Mouse (Mus musculus) brain, adult 2 months (tissue): ENCODE data around the gene Slc8a1.

Experiments used
- DNase-seq: peaks from one replicate; pipeline ENCODE4 v3.0.0; 2011; ENCODE audit warnings: low read depth, low spot score

Gene Slc8a1

DNA sequence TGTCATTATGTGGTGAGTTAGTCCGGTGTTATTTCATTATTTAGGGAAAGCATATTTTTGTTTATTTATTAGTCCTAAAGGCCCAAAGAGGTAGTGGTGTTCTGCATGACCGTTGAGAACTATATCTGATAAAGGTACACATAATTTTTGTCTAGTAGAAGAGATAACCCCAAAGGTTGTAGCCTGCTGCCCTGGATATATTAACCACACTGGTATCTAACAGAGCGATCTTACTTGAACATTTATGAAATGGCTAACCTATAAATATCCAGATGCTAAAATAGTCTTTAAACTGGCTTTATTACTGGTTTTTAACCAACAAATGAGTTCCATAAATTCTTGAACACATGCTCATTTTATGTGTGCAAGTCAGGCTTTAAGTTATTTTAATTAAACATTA is 161.3 kb downstream of the Slc8a1 start:
- no peak for DNase-seq

DNA sequence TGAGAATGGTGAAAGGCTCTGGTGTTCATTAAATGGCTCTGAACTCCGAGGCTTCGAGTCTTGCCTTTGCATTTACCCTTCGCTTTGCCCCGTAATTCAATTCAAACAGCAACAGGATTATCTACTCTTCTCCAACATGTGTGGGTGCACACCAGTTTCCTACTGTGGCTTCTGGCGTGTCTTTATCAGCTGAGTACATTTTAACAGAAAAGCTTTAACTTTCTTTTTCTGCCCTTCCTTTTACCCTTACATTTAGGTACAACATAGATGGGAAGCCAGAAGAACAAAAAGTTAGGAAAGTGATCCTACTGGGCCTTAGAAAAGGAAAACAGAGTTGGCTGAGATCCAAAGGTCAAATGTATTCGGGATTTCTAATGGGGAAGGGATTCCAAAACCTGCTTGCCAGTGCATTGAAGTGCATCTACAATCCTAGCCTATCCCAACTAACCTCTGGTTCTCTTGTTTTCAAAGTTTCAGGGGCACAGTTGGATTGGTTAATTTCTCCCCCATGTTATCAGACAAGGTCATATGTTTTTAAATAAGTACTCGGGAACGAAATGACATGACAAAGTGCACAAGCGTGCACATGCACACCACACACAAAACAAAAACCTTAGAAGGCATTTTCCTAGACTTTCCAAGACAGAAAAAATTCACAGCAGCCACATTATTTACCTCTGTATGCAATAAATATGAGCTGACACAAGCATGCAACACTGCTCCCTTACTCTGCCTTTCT is 172.4 kb downstream of the Slc8a1 start:
- no peak for DNase-seq

DNA sequence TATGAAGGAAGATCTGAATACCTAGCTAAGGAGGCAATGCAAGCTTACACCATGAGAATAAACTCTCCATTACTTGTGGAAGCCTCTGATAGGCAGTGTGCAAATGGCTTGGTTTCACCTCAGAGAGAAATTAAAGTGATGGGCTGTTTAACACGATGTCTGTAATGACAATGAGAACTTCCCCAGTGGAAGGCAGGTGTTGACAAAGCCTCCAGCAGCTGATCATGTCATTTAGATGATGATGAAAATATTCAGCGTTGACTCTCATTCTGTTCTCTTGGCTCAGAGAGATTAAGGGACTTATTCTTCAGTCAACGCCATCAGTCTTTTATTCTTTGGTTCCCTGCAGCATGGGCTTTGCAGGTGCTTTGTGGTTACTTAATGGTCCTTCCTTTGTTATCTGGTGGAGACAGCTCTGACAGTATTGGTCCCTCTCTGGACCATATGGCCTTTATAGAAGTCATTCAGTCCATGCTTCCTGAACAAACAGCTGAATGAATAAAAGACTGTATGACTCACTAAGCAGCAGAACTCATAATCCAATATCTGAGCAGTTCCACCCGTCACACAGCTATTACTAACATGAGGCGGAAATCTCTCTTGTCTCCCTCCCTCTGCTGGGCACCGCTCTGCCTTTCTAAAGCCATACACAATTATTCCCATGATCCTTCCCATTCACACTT is 184.0 kb downstream of the Slc8a1 start:
- no peak for DNase-seq

DNA sequence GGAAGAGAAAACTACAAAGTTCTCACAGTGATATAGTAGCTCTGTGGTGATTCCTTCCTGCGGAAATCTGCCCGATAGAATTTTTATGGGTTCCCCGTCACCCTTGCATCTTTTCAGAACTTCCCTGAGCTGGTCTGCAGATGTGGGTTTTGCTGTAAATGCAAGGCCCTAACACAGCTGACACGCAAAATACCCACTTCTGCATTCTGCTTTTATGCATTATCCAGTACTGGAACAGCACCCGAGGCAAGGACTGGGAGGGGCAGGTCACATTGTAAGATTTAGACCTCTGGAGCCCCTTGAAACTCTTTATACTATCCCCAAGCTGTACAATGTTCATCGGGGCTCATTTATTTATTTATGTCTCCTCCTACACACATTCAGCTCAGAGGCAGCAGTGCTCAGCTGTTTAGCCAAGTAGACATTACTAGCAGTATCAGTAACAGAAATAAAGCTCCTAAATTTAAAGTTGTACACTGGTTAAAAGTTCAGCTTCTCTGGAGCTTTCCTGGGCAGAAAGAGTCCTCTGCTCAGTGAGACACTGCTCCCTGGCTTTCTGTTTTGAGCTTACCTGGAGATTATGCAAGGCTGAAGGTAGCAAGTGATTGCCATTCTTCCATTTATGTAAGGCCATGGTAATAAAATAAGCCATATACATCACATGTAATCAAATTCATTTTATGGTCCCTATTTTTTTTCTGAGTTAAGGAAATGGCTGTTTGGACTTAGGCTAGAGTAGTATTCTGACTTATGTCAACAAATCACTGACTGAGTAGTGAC is 186.1 kb downstream of the Slc8a1 start:
- peak; percentile 44 for DNase-seq

DNA sequence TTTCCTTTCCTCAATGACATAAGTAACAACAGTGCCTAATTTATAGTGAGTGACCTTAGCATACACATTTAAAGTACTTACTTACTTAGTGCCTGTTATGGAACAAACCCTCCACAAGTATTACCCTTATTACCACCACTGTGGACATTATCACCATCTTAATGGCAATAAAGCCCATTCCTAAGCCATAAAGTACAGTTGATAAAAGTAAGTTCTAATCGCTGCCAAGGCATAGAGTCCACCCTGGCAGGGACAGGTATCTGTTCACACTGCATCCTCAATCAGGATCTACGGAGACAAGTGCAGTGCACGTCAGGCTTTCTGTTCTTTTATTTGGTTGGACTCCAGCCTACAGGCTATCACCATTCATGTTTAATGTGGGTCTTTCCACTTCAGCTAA is 187.3 kb downstream of the Slc8a1 start:
- DNase-seq, result no peak

DNA sequence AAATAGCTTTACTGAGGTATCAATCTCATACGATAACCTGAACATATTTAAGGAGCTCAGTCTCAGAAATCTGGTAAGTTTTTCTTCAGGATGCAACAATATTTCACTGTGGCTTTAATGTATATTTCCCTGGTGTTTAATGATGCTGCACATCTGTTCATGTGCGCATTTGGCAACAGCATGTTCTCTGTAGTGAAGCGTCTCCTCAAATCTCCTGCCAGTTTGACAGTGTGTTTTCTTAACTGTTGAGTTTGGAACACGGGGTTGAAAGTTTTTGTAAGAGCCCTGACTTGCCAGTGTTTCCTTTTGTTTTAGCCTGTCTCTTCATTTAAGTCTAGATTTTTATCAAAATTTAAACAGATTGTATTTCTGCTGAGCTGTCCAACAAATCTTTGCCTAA is 190.2 kb downstream of the Slc8a1 start:
- DNase-seq, result no peak

DNA sequence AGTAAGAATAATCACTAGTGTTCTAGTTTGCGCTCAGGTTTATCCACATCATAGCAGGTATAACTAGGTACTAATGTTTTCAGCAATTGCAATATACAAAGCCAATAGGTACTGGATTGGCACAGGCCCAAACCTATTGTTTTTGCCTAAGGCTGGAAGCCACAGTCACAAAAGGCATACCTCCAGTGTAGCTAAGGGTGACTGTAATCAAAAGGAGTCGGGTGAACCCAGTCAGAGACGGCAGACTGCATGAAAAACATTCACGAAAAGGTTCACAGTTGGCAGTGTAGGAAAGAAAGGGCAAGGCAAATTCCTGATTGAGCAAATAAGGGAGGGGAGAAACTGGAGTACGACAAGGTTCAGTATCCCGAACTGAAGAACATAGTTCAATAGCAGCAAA is 191.7 kb downstream of the Slc8a1 start:
- no peak for DNase-seq

DNA sequence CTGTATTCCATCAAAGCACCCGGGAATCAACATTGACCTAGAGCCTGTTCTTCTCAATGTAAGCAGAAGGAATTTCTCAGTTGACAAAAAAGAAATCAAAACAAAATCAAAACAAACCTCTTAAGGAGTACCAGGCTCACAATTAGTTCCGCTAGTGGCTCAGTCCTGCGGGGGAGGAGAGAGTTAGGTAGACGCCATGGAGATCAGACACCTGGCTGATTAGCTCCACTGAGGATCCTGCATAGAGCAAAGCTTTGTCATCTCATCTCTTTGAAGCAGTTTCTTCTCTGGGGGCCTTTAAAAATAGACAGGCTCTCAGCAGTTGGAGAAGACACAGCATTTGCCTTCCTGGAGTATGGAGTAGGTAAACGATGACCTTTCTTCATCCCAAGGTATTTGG is 192.2 kb downstream of the Slc8a1 start:
- peak; percentile 43 for DNase-seq

DNA sequence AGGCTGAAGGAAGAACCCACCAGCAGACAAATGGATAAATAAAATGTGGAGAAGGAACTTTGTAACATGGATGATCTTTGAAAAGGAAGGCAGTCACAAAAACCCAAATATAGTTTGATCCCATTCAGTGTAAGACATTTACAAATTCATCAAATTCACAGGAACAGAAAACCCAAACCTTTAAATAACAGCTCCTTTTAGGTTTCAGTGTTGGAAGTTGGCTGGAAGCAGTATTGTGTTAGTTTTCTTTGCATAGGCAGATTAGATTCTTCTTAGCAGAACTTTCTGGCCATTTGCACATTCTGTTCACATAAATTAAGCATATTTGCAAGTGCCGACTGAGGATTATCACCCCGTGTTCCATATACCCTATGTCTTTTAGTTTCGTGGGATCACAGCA is 193.3 kb downstream of the Slc8a1 start:
- DNase-seq, result peak; percentile 43

DNA sequence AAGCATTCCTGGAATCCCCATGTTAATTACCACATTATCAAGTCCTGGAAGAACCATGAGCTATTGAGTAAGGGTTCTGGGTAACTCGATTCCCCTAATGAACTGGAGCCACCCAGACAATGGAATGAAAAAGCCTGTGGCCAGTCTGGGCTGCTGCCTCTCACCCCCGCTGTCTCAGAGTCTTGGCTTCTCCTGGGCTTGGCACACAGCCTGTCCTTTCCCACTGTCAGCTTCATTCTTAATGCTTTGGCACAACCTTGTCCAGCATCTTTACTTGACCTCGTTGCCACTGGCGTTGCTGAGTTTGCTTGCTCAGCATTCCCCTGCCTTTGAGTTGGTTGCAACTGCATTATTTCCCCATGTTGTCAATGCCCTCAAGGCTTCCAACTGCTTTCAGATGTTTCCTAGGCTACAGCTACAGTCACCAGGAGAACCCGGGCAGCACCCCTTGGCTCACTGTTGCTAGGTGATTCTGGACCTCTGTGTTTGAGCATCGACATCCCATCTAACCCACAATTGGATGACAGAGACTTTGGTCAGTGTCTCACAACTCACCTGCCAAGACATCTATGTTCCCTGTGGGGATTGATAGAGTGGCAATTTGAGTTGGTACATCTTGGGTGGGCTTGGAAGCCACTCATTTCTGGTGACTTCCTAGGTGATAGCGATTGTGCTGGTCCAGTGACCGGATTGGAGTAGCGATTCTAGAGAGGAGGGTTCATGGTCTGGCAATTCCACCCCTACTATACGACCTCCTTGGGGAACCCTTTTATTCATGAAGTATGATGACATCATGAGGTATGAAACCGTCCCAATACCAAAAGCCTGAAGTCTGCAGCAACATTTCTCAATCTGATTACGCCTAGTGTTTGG is 195.6 kb downstream of the Slc8a1 start:
- DNase-seq, result peak; percentile 71

DNA sequence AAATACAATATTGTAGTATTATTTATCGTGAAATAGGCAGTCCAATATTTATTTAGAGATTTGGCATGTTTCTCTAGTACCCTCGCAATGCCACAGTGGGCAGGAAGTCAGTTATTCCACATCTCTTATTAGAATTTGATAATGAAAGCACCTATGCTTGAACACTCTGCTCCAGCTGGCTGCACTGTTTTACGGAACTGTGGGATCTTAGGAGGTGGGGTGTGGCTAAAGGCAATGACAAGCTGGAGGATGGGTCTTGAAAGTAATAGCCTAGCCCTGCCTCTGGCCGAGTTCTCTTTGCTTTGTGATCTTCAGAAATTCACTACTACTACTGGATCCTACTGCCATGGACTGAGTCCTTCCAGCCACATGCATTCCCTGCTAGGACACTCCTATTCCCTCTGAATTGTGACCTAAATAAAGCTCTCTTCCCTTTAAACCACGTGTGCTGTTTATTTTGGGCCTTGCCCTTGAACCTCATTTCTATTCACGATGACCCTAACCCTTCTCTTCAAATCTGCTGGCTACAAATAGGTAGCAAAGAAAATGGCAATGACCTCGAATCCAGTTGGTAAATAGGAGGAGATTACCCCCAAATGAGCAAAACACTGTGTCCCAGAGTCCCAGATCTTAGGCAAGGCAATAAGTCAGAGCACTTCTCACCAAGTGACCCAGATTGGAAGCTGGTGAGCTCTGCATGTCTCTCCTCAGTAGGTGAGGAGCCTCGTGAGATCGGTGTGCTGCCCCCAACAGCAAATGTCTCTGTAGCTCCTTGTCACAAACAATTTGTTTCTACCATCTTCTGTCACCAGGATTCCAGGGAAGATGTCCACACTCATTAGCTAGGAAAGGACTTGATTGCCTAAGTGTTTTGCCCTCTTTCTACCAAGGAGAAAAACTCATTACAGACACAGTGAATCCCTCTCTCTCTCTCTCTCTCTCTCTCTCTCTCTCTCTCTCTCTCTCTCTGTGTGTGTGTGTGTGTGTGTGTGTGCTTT is 199.7 kb downstream of the Slc8a1 start:
- DNase-seq, result peak; percentile 33

DNA sequence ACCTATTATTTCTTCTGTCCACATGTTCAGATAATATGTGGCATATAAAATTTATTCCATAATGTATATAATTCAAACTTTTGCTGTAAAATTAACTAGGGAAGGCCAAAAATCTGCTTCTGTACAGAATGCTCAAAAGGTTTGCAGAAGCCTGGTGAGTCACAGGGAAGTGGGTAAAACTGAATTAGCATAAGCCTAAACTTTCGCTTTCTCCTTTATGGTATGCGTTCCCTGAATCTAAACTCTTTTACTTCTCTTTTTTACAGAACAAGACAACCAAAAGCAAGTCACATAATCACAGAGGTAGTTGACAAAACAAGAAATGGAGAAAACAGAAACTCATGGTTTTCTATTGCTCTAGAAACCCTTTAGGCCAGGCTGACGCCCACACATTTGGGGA is 202.1 kb downstream of the Slc8a1 start:
- DNase-seq, result peak; percentile 55

DNA sequence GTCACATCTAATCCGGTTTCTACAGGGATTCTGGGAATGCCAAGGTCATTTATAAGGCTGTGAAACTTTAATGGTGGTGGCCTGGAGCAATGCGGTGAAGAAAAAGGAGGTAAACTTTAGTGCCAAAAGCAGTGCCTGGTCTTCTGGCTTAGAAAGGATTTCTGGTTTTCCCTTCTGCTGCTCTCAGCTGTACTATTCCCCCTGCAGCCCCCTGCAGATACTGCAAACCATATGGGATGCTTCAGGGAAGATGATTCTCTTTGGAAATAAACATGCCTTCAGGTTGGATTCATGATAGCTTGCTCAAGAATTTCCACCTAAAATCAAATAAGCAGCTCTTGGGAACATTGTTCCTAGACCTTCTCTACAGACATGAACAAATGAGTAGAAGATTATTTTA is 208.3 kb downstream of the Slc8a1 start:
- DNase-seq, result peak; percentile 48

DNA sequence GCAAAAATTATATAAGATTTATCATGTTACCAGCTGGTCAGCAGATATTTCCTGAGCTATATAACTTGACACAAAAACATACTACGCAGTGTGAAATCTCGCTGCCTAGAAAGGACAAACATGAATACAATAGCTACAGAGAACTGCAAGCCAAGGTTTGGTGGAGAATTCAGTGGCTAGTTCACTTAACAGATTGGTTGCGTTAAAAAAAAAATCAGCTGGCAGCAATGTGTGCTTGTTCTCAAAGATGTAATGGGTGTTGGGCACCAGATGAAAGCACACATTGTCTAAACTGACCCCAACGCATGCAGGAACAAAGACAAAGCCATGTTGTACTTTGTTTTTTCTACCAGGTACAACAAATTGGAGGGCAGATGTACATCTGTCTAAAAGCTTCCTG is 209.2 kb downstream of the Slc8a1 start:
- peak; percentile 68 for DNase-seq

DNA sequence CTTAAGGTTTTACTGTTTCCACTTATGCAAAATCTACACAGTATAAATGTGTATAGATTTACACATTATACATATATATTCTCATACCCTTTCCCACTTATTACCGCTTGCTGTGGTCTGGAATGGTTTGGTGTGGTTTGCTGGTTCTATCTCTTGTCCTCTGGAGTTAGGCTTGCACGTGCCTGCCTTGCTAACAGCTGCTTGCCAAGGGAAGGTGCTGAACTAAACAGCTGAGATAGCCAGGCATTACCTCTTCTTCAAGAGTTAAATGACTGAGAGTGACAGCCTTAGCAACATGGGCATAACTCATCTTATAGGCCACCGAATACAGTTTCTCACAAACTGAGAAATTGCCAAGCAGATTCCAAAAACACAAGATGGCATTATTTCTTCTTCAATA is 211.7 kb downstream of the Slc8a1 start:
- DNase-seq, result no peak

DNA sequence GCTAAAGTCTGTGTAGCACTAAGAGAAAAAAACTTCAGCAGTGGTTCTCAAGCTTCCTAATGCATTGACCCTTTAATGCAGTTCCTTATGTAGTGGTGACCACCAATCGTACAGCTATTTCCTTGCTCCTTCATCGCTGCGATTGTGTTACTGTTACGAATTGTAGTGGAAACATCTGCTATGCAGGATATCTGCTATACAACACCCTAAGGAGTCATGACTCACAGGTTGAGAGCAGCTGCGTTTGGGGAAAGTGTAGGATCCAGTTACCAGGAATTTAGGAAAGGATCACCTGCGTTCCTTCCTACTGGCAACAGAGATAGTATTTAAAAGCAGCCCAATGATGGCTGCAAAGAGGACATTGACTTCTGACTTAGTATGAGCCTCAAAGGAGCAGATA is 213.4 kb downstream of the Slc8a1 start:
- no peak for DNase-seq

DNA sequence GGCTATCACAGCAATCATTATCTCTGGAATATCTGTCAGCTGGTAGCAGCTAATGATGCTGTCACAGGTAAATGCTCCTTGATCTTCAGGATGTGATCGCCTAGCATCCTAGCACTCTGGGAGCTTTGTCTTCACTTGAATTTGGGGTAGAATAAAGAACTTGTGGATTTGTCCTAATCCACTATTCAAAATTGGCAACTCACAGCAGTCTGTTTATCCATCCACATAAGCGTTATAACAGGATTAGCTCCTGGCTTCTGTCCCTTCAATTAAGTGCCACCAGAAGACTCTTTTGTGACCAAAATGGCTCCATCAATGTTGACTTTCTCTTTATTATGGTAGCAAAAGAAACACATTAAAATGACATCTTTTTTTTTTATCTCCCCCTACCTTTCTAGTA is 214.2 kb downstream of the Slc8a1 start:
- DNase-seq, result no peak

DNA sequence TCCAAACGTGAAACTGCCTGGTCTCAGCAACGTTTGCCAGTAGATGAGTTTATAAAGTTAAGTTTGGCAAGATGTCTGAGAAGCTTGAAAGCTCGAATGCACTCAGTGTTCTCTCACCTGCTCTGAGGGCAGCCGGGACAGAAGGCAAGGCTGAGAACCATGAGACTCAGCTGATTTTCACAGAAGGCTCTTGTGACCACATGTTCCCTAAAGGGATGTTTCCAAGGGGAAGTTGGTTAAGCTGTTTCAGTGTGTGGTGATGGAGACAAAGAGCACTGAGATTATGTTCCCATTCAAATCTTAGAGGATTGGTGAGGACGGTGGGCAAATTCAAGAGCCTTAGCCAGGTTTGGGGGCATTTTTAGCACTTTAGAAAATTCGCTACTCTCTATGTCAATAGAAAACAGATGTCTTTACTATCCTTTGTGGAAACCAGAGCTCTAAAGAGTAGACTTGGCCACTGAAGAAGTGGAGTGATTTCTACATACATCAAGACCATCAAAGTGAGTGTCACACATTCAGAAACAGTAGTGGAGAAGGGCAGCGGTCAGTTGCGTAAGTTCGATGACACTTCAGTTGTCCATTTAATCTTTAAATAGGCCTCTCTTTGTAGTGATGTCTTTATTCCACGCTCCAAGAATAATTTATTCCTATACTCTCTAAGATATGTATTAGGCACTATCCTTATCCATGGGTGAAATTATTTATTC is 219.7 kb downstream of the Slc8a1 start:
- no peak for DNase-seq

DNA sequence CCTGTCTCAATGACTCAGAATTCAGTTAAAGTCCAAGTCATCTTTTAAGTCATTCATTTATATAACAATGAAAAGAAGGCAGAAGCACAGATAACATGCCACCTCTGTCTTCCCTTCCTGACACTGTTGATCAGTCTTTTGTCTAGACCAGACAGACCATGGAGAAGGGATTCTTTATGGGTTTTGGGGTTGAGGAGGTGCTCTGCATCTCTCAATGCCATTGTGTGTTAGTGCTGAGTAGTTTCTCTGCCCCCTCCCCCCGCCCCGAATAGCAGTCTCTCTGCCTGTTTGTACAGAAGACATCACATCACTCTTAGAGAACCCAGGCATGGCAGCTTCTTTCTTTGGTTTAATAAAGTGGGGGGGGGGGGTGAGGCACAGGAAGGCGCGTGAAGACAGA is 222.0 kb downstream of the Slc8a1 start:
- no peak for DNase-seq

DNA sequence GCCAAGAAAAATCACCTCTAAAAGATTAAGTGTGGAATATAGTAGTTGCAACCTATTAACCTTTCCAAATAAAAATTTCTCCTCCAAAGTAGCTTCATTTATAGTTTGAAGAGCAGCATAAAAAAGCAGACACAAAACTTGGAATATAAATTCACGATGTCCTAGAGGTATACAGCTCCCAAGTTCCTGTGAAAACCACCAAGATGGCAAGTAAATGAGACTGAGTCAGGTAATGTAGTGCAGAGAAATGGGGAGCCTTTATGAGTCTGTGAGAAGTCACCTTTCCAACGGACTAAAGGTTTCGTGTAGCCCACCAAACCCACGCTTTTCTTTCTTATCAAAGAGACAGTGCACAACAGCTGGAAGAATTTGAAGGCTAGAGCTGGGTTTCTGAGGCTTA is 224.2 kb downstream of the Slc8a1 start:
- DNase-seq, result no peak
